Mouse (Mus musculus) 416B (cell line): Measurements from ENCODE around the gene Rhag.

Experiments used
- DNase-seq: peaks from one replicate; pipeline ENCODE4 v3.0.0; 2011; ENCODE audit warnings: low read depth

The Rhag gene

DNA sequence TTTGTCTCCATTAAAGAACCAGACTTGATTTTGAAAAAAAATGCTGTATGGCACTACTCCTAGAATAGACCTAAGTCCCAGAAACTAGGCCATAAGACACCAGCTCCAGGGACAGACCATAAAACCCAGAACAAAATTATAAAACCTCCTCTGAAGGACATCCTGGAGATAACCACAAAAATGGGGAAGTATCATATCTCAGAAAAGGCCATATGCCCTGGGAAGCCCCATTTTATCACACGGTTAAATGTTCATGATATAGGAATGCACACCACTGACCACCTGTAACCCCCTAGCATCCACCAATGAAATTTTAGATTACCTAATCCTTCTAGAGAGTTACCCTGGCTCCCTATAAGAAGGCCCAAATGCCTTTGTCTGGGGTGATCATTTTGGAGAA lies 64.6 kb downstream of the Rhag start:
- DNase-seq = peak; percentile 79

DNA sequence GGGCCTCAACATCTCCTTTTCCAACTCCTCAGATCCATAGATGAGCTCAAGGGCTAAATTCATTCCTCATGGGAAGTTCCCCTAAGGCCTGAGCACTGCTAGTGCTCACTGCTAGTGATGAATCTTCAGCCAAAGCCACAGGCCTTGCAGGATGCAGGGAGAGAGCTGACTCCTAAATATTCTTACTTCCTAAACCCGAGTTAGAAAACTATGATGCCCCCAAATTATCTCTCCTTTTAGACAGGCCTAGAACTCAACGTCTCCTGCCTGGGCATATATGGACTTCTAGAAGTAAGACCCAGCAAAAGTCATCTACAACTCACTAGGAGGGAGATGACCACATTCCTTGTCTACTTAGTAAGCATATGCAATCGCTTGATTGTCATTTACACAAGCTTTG lies 66.8 kb downstream of the Rhag start:
- peak; percentile 15 for DNase-seq

DNA sequence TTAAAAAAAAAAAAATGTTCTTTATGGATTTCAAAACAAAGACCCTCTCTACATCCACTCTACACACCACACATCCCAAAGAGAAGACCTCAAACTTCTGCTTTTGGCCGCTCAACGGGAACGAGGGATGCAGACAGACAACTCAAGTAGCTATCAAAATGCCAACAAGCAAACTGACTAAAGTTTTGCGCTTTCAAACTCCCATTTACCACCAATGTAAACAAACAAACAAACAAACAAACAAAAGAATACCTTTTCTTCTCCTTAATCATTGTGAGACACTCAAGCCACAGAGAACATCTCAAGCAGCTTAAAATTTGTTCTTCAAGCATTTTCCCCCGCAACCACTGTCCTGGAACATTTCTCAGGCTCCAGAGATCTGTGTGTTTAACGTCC lies 68.6 kb downstream of the Rhag start:
- DNase-seq = peak; percentile 47

DNA sequence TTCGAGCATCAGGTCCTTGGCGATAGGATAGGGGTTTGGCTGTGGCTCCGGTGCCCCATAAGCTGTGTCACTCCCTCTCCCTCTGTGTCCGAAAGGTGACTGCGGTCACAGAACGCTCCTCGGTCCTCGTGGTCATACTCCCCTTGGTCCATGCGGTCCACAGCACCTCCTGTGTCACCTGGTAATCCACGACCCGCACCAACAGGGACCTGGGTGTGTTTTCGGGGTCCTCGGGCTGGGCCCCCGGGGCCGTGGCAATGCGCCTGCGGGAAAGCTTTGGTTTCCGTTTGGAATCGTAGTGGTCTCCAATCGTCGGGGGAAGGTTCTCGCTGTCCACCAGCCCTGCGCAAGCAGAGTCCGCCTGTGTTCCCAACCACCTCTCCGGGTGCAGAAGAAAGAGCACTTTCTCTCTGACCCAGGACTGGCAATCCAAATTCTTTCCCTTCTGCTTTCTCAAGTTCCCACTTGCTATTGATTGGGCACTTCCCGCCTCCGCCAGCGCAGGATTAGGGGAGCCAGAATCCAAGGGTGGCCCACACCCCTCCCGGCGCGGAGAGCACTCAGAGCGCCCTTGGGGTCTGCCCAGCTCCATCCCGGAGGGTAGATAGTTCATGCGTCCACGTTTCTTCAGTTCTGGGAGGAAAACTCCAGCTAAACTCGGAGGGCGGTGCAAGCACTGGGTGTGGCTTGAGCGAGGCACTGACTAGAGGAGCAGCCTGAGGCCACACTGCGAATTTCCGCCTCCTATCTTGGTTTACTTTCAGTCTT lies 69.2 kb downstream of the Rhag start, which contains the start of gene 9130008F23Rik:
Gene 9130008F23Rik (minus strand): TSS at position 636 of the 768 bp plus-strand sequence.
- DNase-seq = peak; percentile 80

DNA sequence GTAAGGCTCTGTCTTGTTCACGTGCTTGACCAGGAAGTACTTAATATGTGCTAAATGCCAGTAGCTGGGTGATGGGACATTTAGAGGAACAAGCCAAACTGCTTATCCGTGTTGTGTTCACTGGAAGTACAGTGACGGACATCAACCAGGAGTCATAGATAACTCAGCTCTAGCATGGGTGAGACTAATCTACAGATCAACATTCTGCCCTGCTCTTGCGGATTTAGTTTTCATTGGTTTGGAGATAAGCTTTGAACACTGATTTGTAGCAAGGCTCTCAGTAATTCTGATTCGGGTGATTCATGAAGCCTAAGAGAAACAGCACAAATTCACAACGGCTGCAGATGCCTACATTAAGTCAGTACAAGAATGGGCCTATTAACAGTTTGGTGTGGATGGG lies 71.2 kb downstream of the Rhag start:
- DNase-seq = no peak

DNA sequence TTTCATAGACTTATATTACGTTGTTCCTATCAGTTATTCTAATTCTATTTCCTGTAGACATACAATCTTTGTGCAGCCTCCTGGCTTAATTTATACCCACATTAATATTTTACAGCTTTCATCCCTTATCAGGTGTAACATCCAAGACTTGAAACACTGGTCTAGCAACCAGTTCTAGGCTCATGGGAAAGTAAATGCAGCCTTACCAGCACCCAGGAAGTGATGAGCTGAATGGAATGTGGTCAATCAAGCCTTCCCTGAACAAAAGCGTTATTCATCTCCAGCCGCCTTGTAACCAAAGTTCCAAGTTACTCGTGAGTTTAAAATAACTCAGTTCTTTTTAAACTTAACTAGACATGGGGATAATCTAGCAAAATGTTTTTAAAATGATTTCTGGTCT lies 74.2 kb downstream of the Rhag start:
- DNase-seq = no peak

DNA sequence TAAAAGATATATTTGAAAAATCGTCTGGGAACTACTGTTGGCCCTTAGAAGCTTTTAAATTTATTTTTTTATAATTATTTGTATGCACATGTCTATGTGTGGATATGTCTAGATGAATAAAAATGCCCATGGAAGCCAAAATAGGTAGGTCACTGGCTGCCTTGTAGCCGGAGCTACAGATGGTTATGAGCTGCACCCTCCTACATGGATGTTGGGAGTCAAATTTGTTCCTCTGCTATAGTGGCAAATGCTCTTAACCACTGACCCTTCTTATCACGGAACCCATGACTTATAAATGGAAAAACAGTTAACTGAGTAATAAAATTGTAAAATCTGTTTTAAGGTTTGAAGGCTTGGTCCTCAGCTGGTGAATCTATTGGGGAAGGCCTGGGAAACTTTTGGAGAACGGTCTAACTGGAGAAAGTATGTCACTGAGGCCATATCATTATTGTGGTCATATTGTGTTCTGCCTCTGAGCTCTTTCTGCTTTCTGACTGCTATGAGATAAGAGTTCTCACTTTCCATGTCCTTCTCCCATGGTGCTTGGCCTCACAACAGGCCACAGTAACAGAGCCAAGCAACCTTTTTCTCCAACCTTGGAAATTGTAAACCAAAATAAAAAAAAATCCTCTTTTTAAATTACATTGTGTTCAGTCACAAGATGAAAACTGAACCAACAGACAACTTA lies 77.1 kb downstream of the Rhag start:
- no peak for DNase-seq
